Mouse (Mus musculus): ENCODE data around the gene Pip4k2c.

DNA sequence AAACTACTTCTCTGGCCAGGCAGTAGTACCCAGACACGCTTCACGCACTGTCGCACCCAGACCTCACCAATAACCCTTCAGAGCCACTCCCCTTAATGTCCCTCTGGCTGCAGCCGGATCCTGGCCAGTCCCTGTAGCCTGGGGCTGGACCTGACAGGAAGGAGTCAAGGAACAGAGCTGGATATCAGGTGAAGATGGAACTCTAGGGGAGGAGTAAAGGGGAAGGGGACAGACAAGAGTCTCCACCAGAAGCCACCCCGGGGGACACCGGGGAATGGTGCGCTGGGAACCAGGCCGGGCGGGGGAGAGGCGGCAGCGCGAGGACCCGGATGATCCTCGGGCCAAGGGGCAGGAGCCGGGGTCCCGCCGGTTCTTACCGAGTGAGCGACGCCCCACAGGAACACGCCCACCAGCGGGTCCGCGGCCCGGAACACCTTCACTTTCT, 402 bp downstream of the Pip4k2c start:
- no peak for TF ChIP-seq CTCF (IDR thresholded peaks at IDR 0.05; ENCODE audit: control insufficient read depth, insufficient read depth, insufficient replicate concordance, low read depth, low read length)
- no peak for TF ChIP-seq POLR2A (IDR thresholded peaks at IDR 0.05; ENCODE audit: control insufficient read depth, low read depth, low read length)

Measured in testis, adult 2 months (tissue).